Mouse (Mus musculus) spleen, postnatal 10 days (tissue): Measurements from ENCODE around the gene Camsap2.

Experiments
- DNase-seq, 2 experiments: peaks; one replicate each; pipeline ENCODE4 v3.0.0; 2021 to 2022; ENCODE audit warnings: low spot score in 2 of 2

Gene Camsap2

GRCm38 (mm10) chr1:136345454-136346372 lies at the start of gene Camsap2:
Camsap2 (minus strand) TSS chr1:136346104.
- peak; percentile 95 to 96 for DNase-seq

GRCm38 (mm10) chr1:136395073-136395472 lies 49.2 kb upstream of the Camsap2 start:
- no peak for DNase-seq

GRCm38 (mm10) chr1:136394506-136394905 lies 48.6 kb upstream of the Camsap2 start:
- peak in 1 of 2 experiments; percentile 48 for DNase-seq

- no peak for DNase-seq
Measured at GRCm38 (mm10) chr1:136386914-136387313, 41.0 kb upstream of the Camsap2 start.

- no peak for DNase-seq
Measured at GRCm38 (mm10) chr1:136381583-136381982, 35.7 kb upstream of the Camsap2 start.

- no peak for DNase-seq
Measured at GRCm38 (mm10) chr1:136381169-136381568, 35.3 kb upstream of the Camsap2 start.

- DNase-seq, result no peak
Measured at GRCm38 (mm10) chr1:136380606-136381005, 34.7 kb upstream of the Camsap2 start.

- DNase-seq, result no peak
Measured at GRCm38 (mm10) chr1:136380161-136380560, 34.3 kb upstream of the Camsap2 start.

GRCm38 (mm10) chr1:136379261-136379660 lies 33.4 kb upstream of the Camsap2 start:
- DNase-seq, result no peak

- no peak for DNase-seq
Measured at GRCm38 (mm10) chr1:136365986-136366385, 20.1 kb upstream of the Camsap2 start.

GRCm38 (mm10) chr1:136364711-136365110 lies 18.8 kb upstream of the Camsap2 start:
- peak; percentile 59 to 78 for DNase-seq

GRCm38 (mm10) chr1:136363035-136363434 lies 17.1 kb upstream of the Camsap2 start:
- DNase-seq, result no peak

GRCm38 (mm10) chr1:136362567-136362966 lies 16.7 kb upstream of the Camsap2 start:
- DNase-seq, result no peak

- no peak for DNase-seq
Measured at GRCm38 (mm10) chr1:136361373-136361772, 15.5 kb upstream of the Camsap2 start.

GRCm38 (mm10) chr1:136360909-136361308 lies 15.0 kb upstream of the Camsap2 start:
- no peak for DNase-seq

- DNase-seq, result no peak
Measured at GRCm38 (mm10) chr1:136358841-136359360, 13.0 kb upstream of the Camsap2 start.

- DNase-seq, result no peak
Measured at GRCm38 (mm10) chr1:136355651-136356050, 9.7 kb upstream of the Camsap2 start.

GRCm38 (mm10) chr1:136350699-136351200 lies 4.8 kb upstream of the Camsap2 start:
- DNase-seq, result no peak

GRCm38 (mm10) chr1:136348137-136348536 lies 2.2 kb upstream of the Camsap2 start:
- no peak for DNase-seq

GRCm38 (mm10) chr1:136347140-136347539 lies 1.2 kb upstream of the Camsap2 start:
- DNase-seq, result no peak

GRCm38 (mm10) chr1:136346373-136347035 lies 600 bp upstream of the Camsap2 start:
- peak; percentile 37 to 52 for DNase-seq

- no peak for DNase-seq
Measured at GRCm38 (mm10) chr1:136344768-136345453, 993 bp downstream of the Camsap2 start.
